Mouse (Mus musculus) liver, embryonic 16.5 days (tissue): ENCODE data around the gene Nras. TPM values are rescaled to one million over a fixed set of nuclear protein-coding genes. Genes with fewer than 3 reads are reported as not detected.

ENCODE experiments used
- ATAC-seq: fragments of 200-750 bp; cut with Nextera tagmentation; 2 replicates; pipeline ENCODE4 v1.8.0; 2017; ENCODE audit warnings: low read depth, mild to moderate bottlenecking, moderate number of reproducible peaks, moderate library complexity
- H3K27ac ChIP-seq: fragments of 300-500 bp; sonication (generic); 2 replicates; pipeline ENCODE4 v1.5.1; 2014; ENCODE audit warnings: mild to moderate bottlenecking, low read length
- H3K27me3 ChIP-seq: fragments of 300-500 bp; sonication (generic); 2 replicates; pipeline ENCODE4 v1.6.1; 2014; ENCODE audit warnings: low read depth, low read length, mixed read lengths; ENCODE audit not compliant: control insufficient read depth, insufficient read depth
- H3K36me3 ChIP-seq: fragments of 300-500 bp; sonication (generic); 2 replicates; pipeline ENCODE4 v1.6.1; 2014; ENCODE audit warnings: mild to moderate bottlenecking; ENCODE audit not compliant: control insufficient read depth, insufficient read depth
- H3K4me1 ChIP-seq: fragments of 300-500 bp; sonication (generic); 2 replicates; pipeline ENCODE4 v1.6.1; 2014; ENCODE audit warnings: low read depth, low read length, mixed read lengths; ENCODE audit not compliant: control insufficient read depth
- H3K4me2 ChIP-seq: fragments of 300-500 bp; sonication (generic); 2 replicates; pipeline ENCODE4 v1.6.1; 2014; ENCODE audit warnings: low read depth, low read length, mixed read lengths
- H3K4me3 ChIP-seq: fragments of 300-500 bp; sonication (generic); 2 replicates; pipeline ENCODE4 v1.5.1; 2014; ENCODE audit warnings: low read depth, mild to moderate bottlenecking, low read length
- H3K9ac ChIP-seq: fragments of 300-500 bp; sonication (generic); 2 replicates; pipeline ENCODE4 v1.6.1; 2014; ENCODE audit warnings: low read depth, low read length
- H3K9me3 ChIP-seq: fragments of 300-500 bp; sonication (generic); replicated peaks from 2 replicates; pipeline ENCODE4 v1.6.1; 2016; ENCODE audit warnings: low read length; ENCODE audit not compliant: control insufficient read depth
- WGBS: fragments of 180-500 bp; shearing (Covaris S2); extraction: QIAGEN DNeasy Blood & Tissue Kit; methylation state at CpG from one replicate; pipeline ENCODE4 v1.1.7; 2014; ENCODE audit not compliant: insufficient replicate concordance; 5-methylcytosine and 5-hydroxymethylcytosine counted together
- polyA plus RNA-seq: library from polyadenylated mRNA; unstranded; fragments of >200 nt; fragmentation: Nextera tagmentation; extraction: Ambion mirVana; gene quantifications from 2 replicates; pipeline ENCODE4 v1.2.1, GENCODE M21; 2015

Nras gene
- polyA plus RNA-seq, result 34.4 and 34.6 TPM in 2 replicates

GRCm38 (mm10) chr3:103058207-103059157 lies at the start of gene Nras:
Nras (plus strand) TSS chr3:103058285.
- Histone ChIP-seq H3K36me3 (peaks cover 35% of the 10 kb centered on the region), H3K9me3 (no peaks in the 10 kb centered on the region), H3K4me2 (peak within 1 kb of the TSS; percentile 61), H3K27ac (peak within 1 kb of the TSS; percentile 85), H3K4me3 (peak within 1 kb of the TSS; percentile 85), H3K27me3 (no peaks in the 10 kb centered on the region), H3K9ac (peak within 1 kb of the TSS; percentile 85), H3K4me1 (peaks cover 8% of the 10 kb centered on the region)
- ATAC-seq, result peak; percentile 99
- 1% methylated on average over 46 of the region's 46 CpGs for WGBS

DNA sequence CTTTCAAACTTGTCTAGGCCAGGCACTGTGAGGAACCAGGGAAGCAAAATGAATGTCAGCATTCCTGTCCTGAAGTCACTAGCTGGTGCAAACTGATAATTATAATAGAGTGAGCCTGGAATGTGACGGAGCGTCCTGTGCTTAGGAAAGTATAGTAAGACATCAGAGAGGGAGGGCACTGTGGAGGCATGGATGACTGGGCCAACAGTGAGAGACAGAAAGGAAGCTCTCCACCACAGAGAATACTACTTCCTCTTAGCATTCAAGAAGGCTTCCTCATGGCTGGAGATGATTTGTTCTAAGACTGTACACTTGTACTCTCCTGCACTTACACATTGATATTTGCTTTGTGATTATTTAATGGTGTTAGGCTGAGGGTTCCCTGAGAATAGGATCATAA lies 40.7 kb upstream of the Nras start:
- Histone ChIP-seq H3K4me2 (no peak overlapping the region), H3K4me3 (no peak overlapping the region), H3K4me1 (peaks cover 18% of the 10 kb centered on the region), H3K9ac (no peak overlapping the region), H3K36me3 (no peaks in the 10 kb centered on the region), H3K27ac (no peak overlapping the region), H3K9me3 (no peaks in the 10 kb centered on the region), H3K27me3 (no peaks in the 10 kb centered on the region)
- WGBS, result 40% methylated on average over 2 of the region's 2 CpGs
- ATAC-seq, result no peak

GRCm38 (mm10) chr3:103019462-103019861 lies 38.6 kb upstream of the Nras start:
- peak overlapping the region; percentile 97 for H3K9ac ChIP-seq
- peak overlapping the region; percentile 94 for H3K4me2 ChIP-seq
- no peak for ATAC-seq
- WGBS, result 63% methylated on average over 2 of the region's 2 CpGs
- peak overlapping the region; percentile 89 for H3K27ac ChIP-seq
- no peaks in the 10 kb centered on the region for H3K36me3 ChIP-seq
- H3K27me3 ChIP-seq, result no peaks in the 10 kb centered on the region
- no peaks in the 10 kb centered on the region for H3K9me3 ChIP-seq
- peaks cover 20% of the 10 kb centered on the region for H3K4me1 ChIP-seq
- peak overlapping the region; percentile 95 for H3K4me3 ChIP-seq

- Histone ChIP-seq H3K4me2 (peak within 1 kb of the TSS; percentile 94), H3K27ac (peak within 1 kb of the TSS; percentile 89), H3K9me3 (no peaks in the 10 kb centered on the region), H3K27me3 (no peaks in the 10 kb centered on the region), H3K36me3 (no peaks in the 10 kb centered on the region), H3K4me1 (peaks cover 22% of the 10 kb centered on the region), H3K9ac (peak within 1 kb of the TSS; percentile 97), H3K4me3 (peak within 1 kb of the TSS; percentile 95)
- peak; percentile 96 for ATAC-seq
- WGBS, result under 1% methylated on average over 55 of the region's 55 CpGs
Measured at GRCm38 (mm10) chr3:103020249-103020942, 37.7 kb upstream of the Nras start, which contains the start of gene Csde1. Csde1 (plus strand) TSS chr3:103020426.

- no peaks in the 10 kb centered on the region for H3K9me3 ChIP-seq
- under 1% methylated on average over 37 of the region's 37 CpGs for WGBS
- no peaks in the 10 kb centered on the region for H3K36me3 ChIP-seq
Measured at GRCm38 (mm10) chr3:103020943-103021638, 37.0 kb upstream of the Nras start.

DNA sequence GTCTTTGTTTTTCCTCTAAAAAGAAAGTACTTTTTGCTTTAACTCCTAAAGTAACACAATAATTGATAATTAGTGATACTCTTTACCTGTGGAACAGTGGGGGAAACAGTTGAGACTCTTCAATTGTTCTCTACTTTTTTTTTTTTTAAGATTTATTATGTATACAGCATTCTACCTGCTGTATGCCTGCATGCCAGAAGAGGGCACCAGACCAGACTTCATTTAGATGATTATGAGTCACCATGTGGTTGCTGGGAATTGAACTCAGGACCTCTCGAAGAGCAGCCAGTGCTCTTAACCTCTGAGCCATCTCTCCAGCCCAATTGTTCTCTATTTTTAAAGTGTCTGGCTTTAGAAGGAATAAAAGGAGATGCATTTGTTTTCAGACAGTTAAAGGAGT lies 31.9 kb upstream of the Nras start:
- H3K36me3 ChIP-seq, result peaks cover 15% of the 10 kb centered on the region
- no peaks in the 10 kb centered on the region for H3K27me3 ChIP-seq
- no peak overlapping the region for H3K27ac ChIP-seq
- no peak for ATAC-seq
- H3K4me3 ChIP-seq, result no peak overlapping the region
- no peak overlapping the region for H3K9ac ChIP-seq
- H3K9me3 ChIP-seq, result no peaks in the 10 kb centered on the region
- WGBS, result 62% methylated on average over 1 of the region's 1 CpGs
- H3K4me2 ChIP-seq, result no peak overlapping the region
- peaks cover 19% of the 10 kb centered on the region for H3K4me1 ChIP-seq

More at GRCm38 (mm10) chr3:103020943-103021638, 37.0 kb upstream of the Nras start:
- H3K4me3 ChIP-seq, result peak overlapping the region; percentile 95
- peak overlapping the region; percentile 94 for H3K4me2 ChIP-seq
- H3K4me1 ChIP-seq, result peaks cover 25% of the 10 kb centered on the region
- peak overlapping the region; percentile 97 for H3K9ac ChIP-seq
- ATAC-seq, result peak; percentile 85
- peak overlapping the region; percentile 89 for H3K27ac ChIP-seq
- no peaks in the 10 kb centered on the region for H3K27me3 ChIP-seq

DNA sequence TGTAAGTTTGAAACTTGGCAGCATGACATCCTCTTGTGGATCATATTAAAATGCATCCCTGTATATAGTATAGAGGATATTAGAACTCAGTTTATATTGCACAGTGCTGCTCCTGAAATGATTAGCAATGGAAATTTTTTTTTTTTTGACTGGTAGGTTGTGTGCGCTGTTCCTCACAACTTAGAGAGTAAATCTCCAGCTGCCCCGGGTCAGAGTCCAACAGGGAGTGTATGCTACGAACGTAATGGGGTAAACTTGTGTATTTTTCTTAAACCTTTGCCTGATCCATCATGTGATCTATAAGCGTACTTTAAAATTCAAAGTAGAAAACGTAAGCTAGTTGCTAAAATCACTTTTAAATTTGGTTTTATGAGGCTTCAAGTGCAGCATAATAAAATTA lies 17.8 kb upstream of the Nras start:
- H3K4me1 ChIP-seq, result no peaks in the 10 kb centered on the region
- H3K9me3 ChIP-seq, result no peaks in the 10 kb centered on the region
- peaks cover 51% of the 10 kb centered on the region for H3K36me3 ChIP-seq
- WGBS, result 81% methylated on average over 6 of the region's 6 CpGs
- H3K27ac ChIP-seq, result no peak overlapping the region
- H3K4me2 ChIP-seq, result no peak overlapping the region
- no peaks in the 10 kb centered on the region for H3K27me3 ChIP-seq
- H3K9ac ChIP-seq, result no peak overlapping the region
- H3K4me3 ChIP-seq, result no peak overlapping the region
- no peak for ATAC-seq

- ATAC-seq, result no peak
- no peaks in the 10 kb centered on the region for H3K4me1 ChIP-seq
- no peak overlapping the region for H3K4me2 ChIP-seq
- H3K36me3 ChIP-seq, result peaks cover 57% of the 10 kb centered on the region
- no peak overlapping the region for H3K9ac ChIP-seq
- no peaks in the 10 kb centered on the region for H3K9me3 ChIP-seq
- WGBS, result 78% methylated on average over 1 of the region's 1 CpGs
- no peak overlapping the region for H3K27ac ChIP-seq
- H3K27me3 ChIP-seq, result no peaks in the 10 kb centered on the region
- no peak overlapping the region for H3K4me3 ChIP-seq
Measured at GRCm38 (mm10) chr3:103040861-103041379, 17.2 kb upstream of the Nras start.
